Mouse (Mus musculus) small intestine, adult 2 months (tissue): ENCODE measurements around the gene Lhfp. TPM values are rescaled to one million over a fixed set of nuclear protein-coding genes. Genes with fewer than 3 reads are reported as not detected.

Source experiments
- H3K27ac ChIP-seq: fragments of 200-500 bp; 2 replicates; pipeline ENCODE4 v1.5.1; 2012; ENCODE audit warnings: low read depth, low read length, control low read depth, inconsistent platforms; ENCODE audit not compliant: insufficient read depth
- H3K27me3 ChIP-seq: fragments of 200-500 bp; 2 replicates; pipeline ENCODE4 v1.6.1; 2012; ENCODE audit warnings: mild to moderate bottlenecking, moderate library complexity, low read length, inconsistent platforms; ENCODE audit not compliant: control insufficient read depth, insufficient read depth
- H3K36me3 ChIP-seq: fragments of 200-500 bp; 2 replicates; pipeline ENCODE4 v1.6.1; 2012; ENCODE audit warnings: mild to moderate bottlenecking, low read length, control low read depth, inconsistent platforms; ENCODE audit not compliant: control insufficient read depth, insufficient read depth
- H3K4me1 ChIP-seq: fragments of 200-500 bp; 2 replicates; pipeline ENCODE4 v1.6.1; 2012; ENCODE audit warnings: low read length, inconsistent platforms, mixed read lengths; ENCODE audit not compliant: control insufficient read depth, insufficient read depth, insufficient read length
- H3K4me3 ChIP-seq: fragments of 200-500 bp; 2 replicates; pipeline ENCODE4 v1.5.1; 2012; ENCODE audit warnings: low read depth, mild to moderate bottlenecking, control low read depth, inconsistent platforms, low read length, moderate library complexity
- CTCF ChIP-seq: fragments of 200-500 bp; IDR thresholded peaks from 2 replicates; pipeline ENCODE4 v1.5.1; 2012; ENCODE audit warnings: low read depth, mild to moderate bottlenecking, control low read depth, inconsistent platforms, low read length, moderate library complexity, mixed read lengths; ENCODE audit not compliant: insufficient replicate concordance, insufficient read length; ENCODE audit errors: extremely low read depth
- POLR2A ChIP-seq: fragments of 200-500 bp; IDR thresholded peaks from 2 replicates; pipeline ENCODE4 v1.6.1; 2012; ENCODE audit warnings: low read depth, mild to moderate bottlenecking, control low read depth, inconsistent platforms, low read length, moderate library complexity
- WGBS: fragments of 180-500 bp; shearing (Covaris S2); methylation state at CpG from one replicate; pipeline ENCODE4 v1.1.7; 2018; 5-methylcytosine and 5-hydroxymethylcytosine counted together
- polyA plus RNA-seq: library from polyadenylated mRNA; depleted of rRNA; stranded (reverse); fragments of >200 nt; gene quantifications from 2 replicates; pipeline ENCODE4 v1.2.3, GENCODE M21; 2012

Lhfp gene
- polyA plus RNA-seq, 1 experiment = 22.7 TPM

DNA sequence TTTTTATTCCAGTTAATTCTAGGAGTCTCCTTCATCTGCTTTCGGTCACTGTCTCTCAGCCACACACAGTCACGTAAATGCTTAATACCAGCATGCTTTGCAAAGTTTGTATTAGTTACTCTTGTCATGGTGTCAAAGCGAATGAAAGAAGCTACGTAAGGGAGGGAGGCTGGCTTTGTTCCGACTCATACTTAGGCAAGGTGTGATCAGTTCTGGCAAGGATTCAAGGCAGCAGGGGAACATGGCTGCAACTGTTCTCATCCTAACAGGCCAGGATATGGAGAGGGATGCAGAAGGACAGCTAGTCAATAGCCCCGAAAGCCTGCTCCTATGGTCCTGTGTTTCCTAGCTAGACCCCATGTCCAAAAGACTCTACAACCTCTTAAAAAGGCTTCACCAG lies 39.0 kb downstream of the Lhfp start:
- Histone ChIP-seq H3K27me3 (no peaks in the 10 kb centered on the region), H3K4me3 (no peak overlapping the region), H3K36me3 (no peaks in the 10 kb centered on the region), H3K4me1 (no peaks in the 10 kb centered on the region), H3K27ac (no peak overlapping the region)
- WGBS = 94% methylated on average over 6 of the region's 6 CpGs
- TF ChIP-seq POLR2A (no peak), CTCF (no peak)

DNA sequence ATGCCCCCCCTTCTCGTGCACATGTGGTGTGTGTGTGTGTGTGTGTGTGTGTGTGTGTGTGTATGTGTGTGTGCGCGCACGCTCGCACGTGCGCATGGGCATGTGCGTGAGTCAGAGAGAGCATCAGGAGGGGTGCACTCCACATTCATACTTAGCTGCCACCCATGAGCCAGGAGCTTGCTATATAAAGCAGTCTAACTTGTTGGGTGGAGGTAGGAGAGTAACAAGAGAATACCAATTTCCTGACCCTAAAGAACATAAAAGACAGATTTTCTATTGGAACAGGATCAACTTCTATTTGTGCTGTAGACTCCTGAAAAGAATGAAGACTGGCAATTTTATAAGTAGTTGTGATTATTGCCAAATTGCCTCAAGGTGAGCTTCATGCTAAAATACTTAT lies 39.4 kb downstream of the Lhfp start:
- Histone ChIP-seq H3K27ac (no peak overlapping the region), H3K4me1 (no peaks in the 10 kb centered on the region), H3K27me3 (no peaks in the 10 kb centered on the region), H3K36me3 (no peaks in the 10 kb centered on the region), H3K4me3 (no peak overlapping the region)
- no peak for TF ChIP-seq CTCF
- TF ChIP-seq POLR2A = no peak
- WGBS = 93% methylated on average over 8 of the region's 8 CpGs

DNA sequence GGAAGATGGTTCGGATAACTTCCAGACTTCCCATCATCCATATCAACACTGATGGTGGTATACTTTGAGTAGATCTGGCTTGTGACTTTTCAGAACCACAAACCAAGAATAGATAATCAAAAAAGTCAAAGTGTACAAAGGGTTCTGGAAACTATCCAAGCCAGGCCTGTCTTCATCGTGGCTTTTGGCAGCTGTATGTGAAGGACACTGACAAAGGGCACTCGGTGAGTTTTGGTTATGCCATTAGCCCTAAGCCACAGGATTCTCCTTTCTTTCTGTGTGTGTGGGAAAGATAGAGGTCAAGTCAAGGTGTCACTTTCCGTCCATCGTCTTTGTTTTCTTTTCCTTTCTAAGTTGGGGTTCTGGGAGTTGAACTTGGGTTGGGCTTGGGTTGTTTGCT lies 42.4 kb downstream of the Lhfp start:
- no peaks in the 10 kb centered on the region for H3K27me3 ChIP-seq
- H3K4me1 ChIP-seq = no peaks in the 10 kb centered on the region
- 82% methylated on average over 5 of the region's 5 CpGs for WGBS
- TF ChIP-seq POLR2A (no peak), CTCF (no peak)
- no peaks in the 10 kb centered on the region for H3K36me3 ChIP-seq
- no peak overlapping the region for H3K27ac ChIP-seq
- H3K4me3 ChIP-seq = no peak overlapping the region

DNA sequence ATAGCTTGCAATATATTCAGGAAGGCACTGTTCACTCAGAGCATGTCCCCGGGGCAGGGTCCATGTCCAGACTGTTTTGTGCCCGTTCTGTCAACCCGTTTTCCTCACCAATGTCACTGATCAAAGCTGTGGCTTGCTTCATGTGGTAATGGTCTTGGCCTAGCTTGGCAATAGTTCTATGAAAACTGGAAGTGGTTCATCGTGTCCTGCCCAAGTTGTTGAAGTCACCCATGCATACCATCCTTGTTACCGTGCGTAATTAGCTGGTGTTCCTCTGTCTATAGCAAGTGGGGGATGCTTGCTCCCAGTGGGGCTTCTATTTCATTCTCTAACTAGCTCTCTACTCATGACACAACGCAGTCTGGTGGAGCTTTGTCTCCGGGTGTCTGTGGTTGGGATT lies 43.5 kb downstream of the Lhfp start:
- H3K4me1 ChIP-seq = no peaks in the 10 kb centered on the region
- WGBS = 93% methylated on average over 8 of the region's 8 CpGs

DNA sequence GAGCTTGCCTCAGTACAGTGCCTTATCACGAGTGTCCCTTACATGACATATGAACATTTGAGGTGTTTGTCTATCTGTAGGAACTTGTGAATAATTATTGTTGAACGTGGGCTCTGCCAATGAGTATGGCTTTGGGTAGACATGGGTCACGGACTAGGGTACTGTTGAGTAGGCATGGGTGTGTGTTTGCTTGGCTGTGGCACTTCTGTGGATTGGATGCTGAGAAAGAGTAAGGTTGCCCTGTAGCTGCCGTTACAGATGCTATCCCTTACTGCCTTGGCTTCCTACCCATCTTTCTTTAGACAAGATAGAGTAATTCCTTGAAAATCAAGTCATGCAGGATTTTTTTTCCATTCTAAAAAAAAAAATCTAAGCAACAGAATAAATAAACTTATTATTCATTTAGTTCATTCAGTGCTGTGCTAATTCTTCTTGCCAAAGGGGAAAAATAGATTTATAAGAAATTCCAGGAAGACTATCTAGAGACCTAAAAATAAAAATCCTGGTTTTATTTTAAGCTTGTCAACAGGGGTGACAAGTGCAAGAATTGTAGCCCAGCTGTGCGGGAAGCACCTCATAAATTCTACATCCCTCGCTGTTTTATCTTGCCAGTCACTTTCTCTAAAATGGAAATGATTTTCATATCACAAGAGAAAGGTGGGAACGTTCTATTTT lies 45.3 kb downstream of the Lhfp start:
- Histone ChIP-seq H3K4me1 (no peaks in the 10 kb centered on the region), H3K4me3 (no peak overlapping the region), H3K27ac (no peak overlapping the region), H3K27me3 (no peaks in the 10 kb centered on the region), H3K36me3 (no peaks in the 10 kb centered on the region)
- TF ChIP-seq POLR2A (no peak), CTCF (no peak)
- WGBS = 72% methylated on average over 7 of the region's 7 CpGs

More for the DNA sequence above, 43.5 kb downstream of the Lhfp start:
- no peaks in the 10 kb centered on the region for H3K27me3 ChIP-seq
- H3K4me3 ChIP-seq = no peak overlapping the region
- TF ChIP-seq POLR2A (no peak), CTCF (no peak)
- no peaks in the 10 kb centered on the region for H3K36me3 ChIP-seq
- no peak overlapping the region for H3K27ac ChIP-seq

DNA sequence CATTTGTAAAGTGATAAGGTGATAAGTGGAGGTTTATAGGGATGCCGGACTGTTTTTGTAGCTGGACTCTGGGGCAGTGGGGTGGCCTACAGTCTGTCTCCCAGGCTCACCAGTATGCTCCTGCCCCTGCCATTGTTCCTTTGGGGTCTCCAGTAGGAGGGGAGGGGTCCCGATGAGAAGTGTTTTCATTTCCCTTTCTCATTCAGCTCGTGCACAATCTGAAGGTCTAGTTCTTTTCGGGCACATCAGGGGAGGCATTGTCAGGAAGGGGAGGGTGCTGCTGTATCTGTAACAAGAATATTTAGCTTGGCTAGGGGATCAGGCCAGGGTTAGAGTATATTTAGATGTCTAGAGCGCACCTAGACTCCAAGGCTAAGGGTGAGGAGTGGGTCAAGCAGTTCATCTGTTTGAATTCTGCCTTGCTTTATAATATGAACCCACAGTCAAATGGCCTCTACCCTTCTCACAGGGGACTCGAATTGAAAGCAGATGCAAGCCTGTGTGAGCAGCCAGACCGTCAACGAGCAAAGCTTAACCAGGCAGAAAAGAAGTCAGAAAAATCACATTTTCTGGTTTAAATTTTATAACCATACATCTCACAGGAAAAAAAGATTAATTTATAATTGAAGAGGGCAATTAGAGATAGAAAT lies 46.0 kb downstream of the Lhfp start:
- no peak overlapping the region for H3K4me3 ChIP-seq
- no peak for TF ChIP-seq CTCF
- no peak for TF ChIP-seq POLR2A
- no peak overlapping the region for H3K27ac ChIP-seq
- no peaks in the 10 kb centered on the region for H3K36me3 ChIP-seq
- 77% methylated on average over 8 of the region's 8 CpGs for WGBS
- no peaks in the 10 kb centered on the region for H3K27me3 ChIP-seq
- H3K4me1 ChIP-seq = no peaks in the 10 kb centered on the region

DNA sequence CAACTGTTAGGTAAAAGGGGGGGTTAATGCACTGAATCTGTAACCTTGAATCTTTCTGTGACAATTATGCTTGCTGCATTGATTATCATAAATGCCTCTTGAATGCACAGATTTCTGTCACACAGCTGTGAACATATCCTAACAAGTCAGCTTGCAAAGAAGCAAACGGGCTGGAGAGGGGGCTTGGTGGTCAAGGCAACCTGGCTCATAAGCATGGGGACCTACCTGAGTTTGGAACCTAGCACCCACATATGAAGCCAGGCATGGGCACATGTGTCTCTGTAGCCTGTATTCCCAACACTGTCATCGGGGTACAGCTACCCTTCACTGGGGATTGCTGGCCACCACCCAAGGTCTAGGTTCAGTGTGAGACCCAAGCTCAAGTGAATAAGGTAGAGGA lies 48.6 kb downstream of the Lhfp start:
- WGBS = 82% methylated on average over 2 of the region's 2 CpGs
- TF ChIP-seq POLR2A (no peak), CTCF (no peak)
- no peaks in the 10 kb centered on the region for H3K4me1 ChIP-seq
- H3K36me3 ChIP-seq = no peaks in the 10 kb centered on the region
- no peaks in the 10 kb centered on the region for H3K27me3 ChIP-seq
- H3K4me3 ChIP-seq = no peak overlapping the region
- H3K27ac ChIP-seq = no peak overlapping the region
